Mouse (Mus musculus): Measurements from ENCODE around the gene Gm17387. TPM values are rescaled to one million over a fixed set of nuclear protein-coding genes. Genes with fewer than 3 reads are reported as not detected.

The Gm17387 gene
- polyA plus RNA-seq, 1 experiment = not detected

- peaks cover 52% of the 10 kb centered on the region for H3K4me1 ChIP-seq (ENCODE audit: control insufficient read depth, insufficient read depth, low read length)
- TF ChIP-seq CTCF (IDR thresholded peaks at IDR 0.05; ENCODE audit: low read depth, low read length) (no peak), POLR2A (IDR thresholded peaks at IDR 0.05; ENCODE audit: borderline replicate concordance, low read depth, low read length) (no peak)
- H3K4me3 ChIP-seq (ENCODE audit: insufficient read depth, low read length) = no peak overlapping the region
- H3K27ac ChIP-seq (ENCODE audit: insufficient read depth, low read depth, low read length) = peak overlapping the region; percentile 70; the same call in 1 of the 2 replicates
These were observed 17.6 kb upstream of the Gm17387 start for GRCm38 (mm10) chr7:141011238-141011770.

GRCm38 (mm10) chr7:141016707-141017697 is 11.9 kb upstream of the Gm17387 start:
- Histone ChIP-seq H3K27ac (ENCODE audit: insufficient read depth, low read depth, low read length) (peak overlapping the region; percentile 98), H3K4me3 (ENCODE audit: insufficient read depth, low read length) (peak overlapping the region; percentile 56), H3K4me1 (ENCODE audit: control insufficient read depth, insufficient read depth, low read length) (peaks cover 73% of the 10 kb centered on the region)
- TF ChIP-seq CTCF (IDR thresholded peaks at IDR 0.05; ENCODE audit: low read depth, low read length) (no peak), POLR2A (IDR thresholded peaks at IDR 0.05; ENCODE audit: borderline replicate concordance, low read depth, low read length) (no peak)

- Histone ChIP-seq H3K27ac (ENCODE audit: insufficient read depth, low read depth, low read length) (peak within 1 kb of the TSS; percentile 98), H3K4me1 (ENCODE audit: control insufficient read depth, insufficient read depth, low read length) (peaks cover 71% of the 10 kb centered on the region), H3K4me3 (ENCODE audit: insufficient read depth, low read length) (peak within 1 kb of the TSS; percentile 34)
These were observed 11.1 kb upstream of the Gm17387 start, which contains the start of gene Ifitm6 for GRCm38 (mm10) chr7:141017824-141018223. Ifitm6 (minus strand) TSS chr7:141017924.

- Histone ChIP-seq H3K4me3 (ENCODE audit: insufficient read depth, low read length) (no peak overlapping the region), H3K27ac (ENCODE audit: insufficient read depth, low read depth, low read length) (no peak overlapping the region), H3K4me1 (ENCODE audit: control insufficient read depth, insufficient read depth, low read length) (peaks cover 64% of the 10 kb centered on the region)
- TF ChIP-seq POLR2A (IDR thresholded peaks at IDR 0.05; ENCODE audit: borderline replicate concordance, low read depth, low read length) (no peak), CTCF (IDR thresholded peaks at IDR 0.05; ENCODE audit: low read depth, low read length) (no peak)
These were observed 9.9 kb upstream of the Gm17387 start for GRCm38 (mm10) chr7:141019028-141019427.

GRCm38 (mm10) chr7:141021489-141022449 is 7.2 kb upstream of the Gm17387 start:
- TF ChIP-seq CTCF (IDR thresholded peaks at IDR 0.05; ENCODE audit: low read depth, low read length) (no peak), POLR2A (IDR thresholded peaks at IDR 0.05; ENCODE audit: borderline replicate concordance, low read depth, low read length) (no peak)
- Histone ChIP-seq H3K4me1 (ENCODE audit: control insufficient read depth, insufficient read depth, low read length) (peaks cover 70% of the 10 kb centered on the region), H3K27ac (ENCODE audit: insufficient read depth, low read depth, low read length) (peak overlapping the region; percentile 76), H3K4me3 (ENCODE audit: insufficient read depth, low read length) (peak overlapping the region; percentile 23; the same call in 1 of the 2 replicates)

GRCm38 (mm10) chr7:141024865-141025838 is 3.8 kb upstream of the Gm17387 start:
- TF ChIP-seq POLR2A (IDR thresholded peaks at IDR 0.05; ENCODE audit: borderline replicate concordance, low read depth, low read length) = no peak
- no peak for TF ChIP-seq CTCF (IDR thresholded peaks at IDR 0.05; ENCODE audit: low read depth, low read length)
- peaks cover 48% of the 10 kb centered on the region for H3K4me1 ChIP-seq (ENCODE audit: control insufficient read depth, insufficient read depth, low read length)
- peak overlapping the region; percentile 28 for H3K4me3 ChIP-seq (ENCODE audit: insufficient read depth, low read length)
- H3K27ac ChIP-seq (ENCODE audit: insufficient read depth, low read depth, low read length) = peak overlapping the region; percentile 99

GRCm38 (mm10) chr7:141026097-141026739 is 2.7 kb upstream of the Gm17387 start:
- Histone ChIP-seq H3K27ac (ENCODE audit: insufficient read depth, low read depth, low read length) (peak overlapping the region; percentile 39; the same call in 1 of the 2 replicates), H3K4me3 (ENCODE audit: insufficient read depth, low read length) (no peak overlapping the region), H3K4me1 (ENCODE audit: control insufficient read depth, insufficient read depth, low read length) (peaks cover 39% of the 10 kb centered on the region)
- TF ChIP-seq POLR2A (IDR thresholded peaks at IDR 0.05; ENCODE audit: borderline replicate concordance, low read depth, low read length) = no peak
- no peak for TF ChIP-seq CTCF (IDR thresholded peaks at IDR 0.05; ENCODE audit: low read depth, low read length)

- no peak overlapping the region for H3K4me3 ChIP-seq (ENCODE audit: insufficient read depth, low read length)
- TF ChIP-seq POLR2A (IDR thresholded peaks at IDR 0.05; ENCODE audit: borderline replicate concordance, low read depth, low read length) = no peak
- no peak for TF ChIP-seq CTCF (IDR thresholded peaks at IDR 0.05; ENCODE audit: low read depth, low read length)
- peaks cover 34% of the 10 kb centered on the region for H3K4me1 ChIP-seq (ENCODE audit: control insufficient read depth, insufficient read depth, low read length)
- H3K27ac ChIP-seq (ENCODE audit: insufficient read depth, low read depth, low read length) = no peak overlapping the region
These were observed 2.2 kb upstream of the Gm17387 start for GRCm38 (mm10) chr7:141026740-141027098.
